Mouse (Mus musculus) ES-E14 (cell line): Measurements from ENCODE around the gene Clec16a.

ENCODE experiments used
- CHD2 ChIP-seq: IDR thresholded peaks from 2 replicates; pipeline ENCODE4 v1.6.1; 2014; ENCODE audit warnings: mild to moderate bottlenecking, low read depth, low read length, inconsistent platforms
- HCFC1 ChIP-seq: IDR thresholded peaks from 2 replicates; pipeline ENCODE4 v1.6.1; 2012; ENCODE audit warnings: low read length, inconsistent platforms, borderline replicate concordance; ENCODE audit not compliant: insufficient read depth
- MAFK ChIP-seq: IDR thresholded peaks from 2 replicates; pipeline ENCODE4 v1.6.1; 2014; ENCODE audit warnings: mild to moderate bottlenecking, low read depth, low read length, inconsistent platforms; ENCODE audit not compliant: insufficient read depth
- ZC3H11A ChIP-seq: IDR thresholded peaks from 2 replicates; pipeline ENCODE4 v1.6.1; 2012; ENCODE audit warnings: low read depth, mild to moderate bottlenecking, inconsistent platforms, low read length, borderline replicate concordance
- ZNF384 ChIP-seq: IDR thresholded peaks from 2 replicates; pipeline ENCODE4 v1.6.1; 2012; ENCODE audit warnings: low read depth, low read length, inconsistent platforms

DNA sequence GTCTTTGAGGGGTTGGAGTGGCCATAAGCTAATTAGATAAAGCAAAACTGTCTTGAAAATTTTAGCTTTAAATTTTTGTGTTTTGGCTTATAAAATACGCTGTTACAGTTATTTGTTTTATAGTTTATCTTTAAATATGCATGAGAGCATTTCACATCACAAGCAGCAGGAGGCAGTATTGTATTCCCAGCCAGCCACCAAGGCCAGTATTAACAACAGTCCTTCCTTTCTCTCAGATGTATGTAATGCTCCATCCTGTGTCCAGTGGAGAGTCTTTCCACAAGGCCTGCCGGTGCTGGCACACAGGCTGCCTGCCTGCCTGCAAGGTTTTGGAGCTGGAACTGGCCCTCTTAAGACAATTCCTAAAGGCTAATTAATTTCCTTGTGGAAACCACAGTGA lies 26.7 kb downstream of the Clec16a start:
- TF ChIP-seq ZC3H11A (peak; percentile 49; the same call in 1 of the 2 replicates), CHD2 (no peak), HCFC1 (no peak), ZNF384 (no peak), MAFK (no peak)
